In genomic region chr11:120642939-120643600, GRCm38 (mm10) we compare ENCODE assay signal across 8 mouse cellular contexts. TPM values are rescaled to one million over a fixed set of nuclear protein-coding genes. Genes with fewer than 3 reads are reported as not detected.
A peak's percentile ranks its signal among the peaks of the same experiment; 100 is the strongest.
DNase-seq lines count a peak whose midpoint lies in the region; ATAC-seq and TF ChIP-seq lines count a peak whose summit lies in the region.

No protein-coding gene starts in this region.

- no peak for ATAC-seq in cerebellum, adult (ENCODE audit: insufficient number of reproducible peaks, low FRiP score, low TSS enrichment)
- peak; percentile 39 for ATAC-seq in inflammation-experienced regulatory T-cells, adult 6 months
- peak; percentile 65 for ATAC-seq in midbrain, embryonic 16.5 days
- no peak for ATAC-seq in monocyte, adult 5-6 weeks (replicated peaks; ENCODE audit: insufficient number of reproducible peaks, low FRiP score, low TSS enrichment, poor library complexity, severe bottlenecking)

- H3K9me3 ChIP-seq in midbrain, embryonic 16.5 days (replicated peaks; ENCODE audit: control insufficient read depth, low read length, poor library complexity, severe bottlenecking) = no peaks in the 10 kb centered on the region

- peak overlapping the region; percentile 75 for H3K9ac ChIP-seq in midbrain, embryonic 16.5 days (ENCODE audit: low read depth, low read length)

- 1% methylated on average over 18 of the region's 18 CpGs for WGBS in cerebellum, adult 2 months
- 3% methylated on average over 18 of the region's 18 CpGs for WGBS in midbrain, embryonic 16.5 days

- no peaks in the 10 kb centered on the region for H3K4me1 ChIP-seq in cerebellum, adult 2 months (ENCODE audit: control insufficient read depth, insufficient read depth, low read length)
- H3K4me1 ChIP-seq in midbrain, embryonic 16.5 days (ENCODE audit: control insufficient read depth, insufficient read depth, low read length) = peaks cover 8% of the 10 kb centered on the region

- no peak for TF ChIP-seq POLR2A in cerebellum, adult 2 months (IDR thresholded peaks at IDR 0.05; ENCODE audit: borderline replicate concordance, insufficient read depth, low read length)

- no peak overlapping the region for H3K27ac ChIP-seq in cerebellum, adult 2 months (ENCODE audit: insufficient read depth, low read length)
- H3K27ac ChIP-seq in midbrain, embryonic 16.5 days (ENCODE audit: low read length) = peak overlapping the region; percentile 45; the same call in 1 of the 2 replicates

- H3K4me3 ChIP-seq in cerebellum, adult 2 months (replicated peaks; ENCODE audit: insufficient read depth, low read depth, low read length) = peak overlapping the region; percentile 63
- H3K4me3 ChIP-seq in midbrain, embryonic 16.5 days (ENCODE audit: low read depth, low read length) = peak overlapping the region; percentile 52

- no peak for TF ChIP-seq CTCF in cerebellum, adult 2 months (IDR thresholded peaks at IDR 0.05; ENCODE audit: borderline replicate concordance, insufficient read depth, low read depth, low read length)

- H3K36me3 ChIP-seq in midbrain, embryonic 16.5 days (ENCODE audit: control insufficient read depth, insufficient read depth, low read length) = no peaks in the 10 kb centered on the region

- H3K27me3 ChIP-seq in cerebellum, adult 2 months (ENCODE audit: control insufficient read depth, insufficient read depth, low read length) = no peaks in the 10 kb centered on the region
- H3K27me3 ChIP-seq in midbrain, embryonic 16.5 days (ENCODE audit: control insufficient read depth, insufficient read depth, low read depth, low read length) = no peaks in the 10 kb centered on the region; the same call in 1 of the 2 replicates

- DNase-seq in cerebellum, adult 2 months = no peak
- DNase-seq in retina, embryonic 14.5 days (ENCODE audit: low spot score) = peak; percentile 20
- no peak for DNase-seq in retina, postnatal 1 day
- DNase-seq in layer of hippocampus, adult 18-20 months (ENCODE audit: low spot score in 2 of 2) = no peak

- peak overlapping the region; percentile 85 for H3K4me2 ChIP-seq in midbrain, embryonic 16.5 days (ENCODE audit: low read length)

RNA-seq across cellular contexts. Expression of gene Pycr1, which starts 0.5 kb away (rescaled TPM):
- 2.1 and 2.3 TPM in 2 replicates for polyA plus RNA-seq in cerebellum, adult 2 months (2012; rRNA removed)
- 1 to 10 TPM in 1 of 3 experiments, under 1 TPM in 1, not detected in 1; 0.86 to 1.7 TPM for polyA plus RNA-seq in inflammation-experienced regulatory T-cells, adult 6 months (2017; shearing (Covaris generic))
- polyA plus RNA-seq in midbrain, embryonic 16.5 days (2015; fragmentation: Nextera tagmentation; extraction: Ambion mirVana) = 18.1 TPM in 2 replicates
- 0.57 to 0.58 TPM in 2 of 3 replicates, not detected in the other for total RNA-seq in monocyte, adult 5-6 weeks (2017)
- total RNA-seq in layer of hippocampus, adult 18-20 months (2021) = 1 to 10 TPM in 1 of 2 experiments, under 1 TPM in 1; 0.81 to 2.0 TPM

RNA-seq across cellular contexts. Expression of gene Myadml2, which starts 4.9 kb away (rescaled TPM):
- polyA plus RNA-seq in cerebellum, adult 2 months (2012; rRNA removed) = 3.3 and 4.5 TPM in 2 replicates
- polyA plus RNA-seq in inflammation-experienced regulatory T-cells, adult 6 months (2017; shearing (Covaris generic)) = not detected
- 1.1 TPM in 2 replicates for polyA plus RNA-seq in midbrain, embryonic 16.5 days (2015; fragmentation: Nextera tagmentation; extraction: Ambion mirVana)
- total RNA-seq in monocyte, adult 5-6 weeks (2017) = not detected in 3 replicates
- 1 to 10 TPM; 3.9 to 4.6 TPM for total RNA-seq in layer of hippocampus, adult 18-20 months (2021)

RNA-seq across cellular contexts. Expression of gene Mafg, which starts 9.7 kb away (rescaled TPM):
- 60.5 and 65.3 TPM in 2 replicates for polyA plus RNA-seq in cerebellum, adult 2 months (2012; rRNA removed)
- polyA plus RNA-seq in inflammation-experienced regulatory T-cells, adult 6 months (2017; shearing (Covaris generic)) = 10 to 100 TPM; 15.3 to 15.8 (median 15.5) TPM
- 37.5 and 39.1 TPM in 2 replicates for polyA plus RNA-seq in midbrain, embryonic 16.5 days (2015; fragmentation: Nextera tagmentation; extraction: Ambion mirVana)
- 28.8 to 34.0 TPM (median 33.8 TPM) in 3 replicates for total RNA-seq in monocyte, adult 5-6 weeks (2017)
- total RNA-seq in layer of hippocampus, adult 18-20 months (2021) = 10 to 100 TPM; 70.0 to 71.5 TPM

RNA-seq across cellular contexts. Expression of gene Notum, which starts 17.9 kb away (rescaled TPM):
- 5.9 TPM in 2 replicates for polyA plus RNA-seq in cerebellum, adult 2 months (2012; rRNA removed)
- not detected for polyA plus RNA-seq in inflammation-experienced regulatory T-cells, adult 6 months (2017; shearing (Covaris generic))
- 1.1 and 1.9 TPM in 2 replicates for polyA plus RNA-seq in midbrain, embryonic 16.5 days (2015; fragmentation: Nextera tagmentation; extraction: Ambion mirVana)
- not detected in 3 replicates for total RNA-seq in monocyte, adult 5-6 weeks (2017)
- 1 to 10 TPM; 2.6 to 5.5 TPM for total RNA-seq in layer of hippocampus, adult 18-20 months (2021)

RNA-seq across cellular contexts. Expression of gene Sirt7, which starts 18.0 kb away (rescaled TPM):
- polyA plus RNA-seq in cerebellum, adult 2 months (2012; rRNA removed) = 76.9 and 80.5 TPM in 2 replicates
- polyA plus RNA-seq in inflammation-experienced regulatory T-cells, adult 6 months (2017; shearing (Covaris generic)) = 10 to 100 TPM; 55.1 to 61.4 (median 60.4) TPM
- polyA plus RNA-seq in midbrain, embryonic 16.5 days (2015; fragmentation: Nextera tagmentation; extraction: Ambion mirVana) = 39.3 and 46.2 TPM in 2 replicates
- 131 to 192 TPM (median 132 TPM) in 3 replicates for total RNA-seq in monocyte, adult 5-6 weeks (2017)
- total RNA-seq in layer of hippocampus, adult 18-20 months (2021) = 10 to 100 TPM; 35.4 to 41.5 TPM

Comparison
In these comparisons a context has a peak if more than half of its experiments do, and no peak if none do; other contexts are left out.
1. ATAC-seq: peak in inflammation-experienced regulatory T-cells, adult 6 months (single experiment) and midbrain, embryonic 16.5 days (single experiment); none in cerebellum, adult (single experiment) and monocyte, adult 5-6 weeks (single experiment).